In the genomic region with DNA sequence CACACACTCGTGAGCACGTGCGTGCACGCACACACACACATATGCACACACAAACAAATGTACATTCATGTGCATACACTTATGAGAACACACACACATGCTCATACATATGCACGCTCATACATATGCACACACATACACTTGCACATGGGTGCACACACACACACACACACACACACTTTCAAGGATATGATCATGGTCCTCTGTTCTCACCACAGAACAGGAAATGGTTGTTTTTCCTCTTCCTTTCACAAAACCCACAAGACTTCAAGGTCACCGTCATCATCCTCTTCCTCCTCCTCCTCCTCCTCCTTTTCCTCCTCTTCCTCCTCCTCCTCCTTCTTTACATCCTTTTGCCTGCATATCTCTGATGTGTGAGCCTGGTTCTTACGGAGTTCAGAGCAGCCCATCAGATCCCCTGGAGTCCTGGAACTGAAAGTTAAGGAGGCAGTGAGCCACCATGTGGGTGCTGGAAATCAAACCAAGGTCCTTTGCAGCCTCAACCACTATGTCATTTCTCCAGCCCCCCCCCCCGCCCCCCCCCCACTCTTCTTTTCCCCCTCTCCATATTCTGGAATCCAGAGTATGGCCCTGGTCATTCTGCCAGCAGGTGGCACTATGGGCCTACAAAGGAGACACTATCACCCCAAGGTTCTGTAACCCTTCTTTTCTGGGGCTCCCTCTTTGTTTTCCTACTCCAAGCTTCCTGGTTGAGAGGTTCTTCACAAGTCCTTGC, we compare ENCODE assay signal across 8 mouse cellular contexts. TPM values are rescaled to one million over a fixed set of nuclear protein-coding genes. Genes with fewer than 3 reads are reported as not detected.
A peak's percentile ranks its signal among the peaks of the same experiment; 100 is the strongest.
DNase-seq lines count a peak whose midpoint lies in the region; ATAC-seq and TF ChIP-seq lines count a peak whose summit lies in the region.

No protein-coding gene starts in this region.

- H3K9ac ChIP-seq in neural tube, embryonic 14.5 days (replicated peaks; ENCODE audit: low read depth, low read length): no peak overlapping the region

- no peaks in the 10 kb centered on the region for H3K27me3 ChIP-seq in C2C12 (ENCODE audit: control insufficient read depth, insufficient read depth, insufficient read length)
- H3K27me3 ChIP-seq in neural tube, embryonic 14.5 days (ENCODE audit: control insufficient read depth, insufficient read depth, low read length): no peaks in the 10 kb centered on the region

- DNase-seq in NIH3T3 (ENCODE audit: low read depth): peak; percentile 86
- peak; percentile 39 to 71 for DNase-seq in gastrocnemius, postnatal 4 days (ENCODE audit: low spot score in 2 of 2)
- peak; percentile 91 for DNase-seq in kidney, postnatal 10 days
- peak; percentile 71 for DNase-seq in lung, adult 2 months
- peak; percentile 50 to 65 for DNase-seq in urinary bladder, postnatal 36 days (ENCODE audit: low spot score in 2 of 2)

- no peak overlapping the region for H3ac ChIP-seq in C2C12 (ENCODE audit: control insufficient read depth, insufficient read length, low read depth)

- no peaks in the 10 kb centered on the region for H3K9me3 ChIP-seq in neural tube, embryonic 14.5 days (ENCODE audit: control insufficient read depth, low read length)

- WGBS in lung, adult 2 months: 66% methylated on average over 8 of the region's 8 CpGs
- 88% methylated on average over 7 of the region's 8 CpGs for WGBS in neural tube, embryonic 14.5 days

- peak; percentile 66 for ATAC-seq in common myeloid progenitor, adult 5-6 weeks (replicated peaks; ENCODE audit: low read depth, poor library complexity, severe bottlenecking)
- ATAC-seq in neural tube, embryonic 14.5 days (ENCODE audit: low read depth): peak; percentile 85

- H3K4me3 ChIP-seq in C2C12 (ENCODE audit: insufficient read depth, poor library complexity, severe bottlenecking): no peak overlapping the region
- no peak overlapping the region for H3K4me3 ChIP-seq in lung, adult 2 months (replicated peaks; ENCODE audit: extremely low read depth, low read depth, low read length)
- no peak overlapping the region for H3K4me3 ChIP-seq in neural tube, embryonic 14.5 days (ENCODE audit: low read depth, low read length)

- H3K36me3 ChIP-seq in C2C12 (ENCODE audit: control insufficient read depth, insufficient read depth): no peaks in the 10 kb centered on the region
- no peaks in the 10 kb centered on the region for H3K36me3 ChIP-seq in neural tube, embryonic 14.5 days (ENCODE audit: control insufficient read depth, insufficient read depth, low read length)

- no peaks in the 10 kb centered on the region for H3K79me3 ChIP-seq in C2C12 (ENCODE audit: low read depth)

- H3K79me2 ChIP-seq in C2C12 (ENCODE audit: control insufficient read depth, insufficient read depth): no peaks in the 10 kb centered on the region

- peak; percentile 21 for TF ChIP-seq CTCF in C2C12 (IDR thresholded peaks at IDR 0.05; ENCODE audit: control insufficient read depth, insufficient read depth, insufficient read length)
- TF ChIP-seq CTCF in lung, adult 2 months (IDR thresholded peaks at IDR 0.05; ENCODE audit: insufficient read depth, low read length): peak; percentile 66

- TF ChIP-seq POLR2A in lung, adult 2 months (IDR thresholded peaks at IDR 0.05; ENCODE audit: borderline replicate concordance, extremely low read depth, low read depth, low read length): no peak

- no peak overlapping the region for H3K27ac ChIP-seq in neural tube, embryonic 14.5 days (ENCODE audit: low read depth, low read length)

- H3K4me2 ChIP-seq in neural tube, embryonic 14.5 days (ENCODE audit: low read depth, low read length): no peak overlapping the region

- peaks cover 8% of the 10 kb centered on the region; the same call in 1 of the 2 replicates for H3K4me1 ChIP-seq in lung, adult 2 months (ENCODE audit: control insufficient read depth, insufficient read depth, low read length)
- H3K4me1 ChIP-seq in neural tube, embryonic 14.5 days (ENCODE audit: control insufficient read depth, insufficient read depth, low read length): no peaks in the 10 kb centered on the region

TF ChIP-seq in C2C12, 6 proteins besides CTCF, POLR2A, EP300 and RAD21:
- TF ChIP-seq MAX (IDR thresholded peaks at IDR 0.05): no peak
- no peak for TF ChIP-seq MYOG (IDR thresholded peaks at IDR 0.05; ENCODE audit: control insufficient read depth, extremely low read depth, insufficient read length)
- no peak for TF ChIP-seq CEBPB (IDR thresholded peaks at IDR 0.05; ENCODE audit: low read depth)
- TF ChIP-seq USF1 (IDR thresholded peaks at IDR 0.05; ENCODE audit: low read depth): no peak
- no peak for TF ChIP-seq FOSL1 (IDR thresholded peaks at IDR 0.05; ENCODE audit: insufficient read depth, low read length, poor library complexity, severe bottlenecking)
- no peak for TF ChIP-seq MYOD1 (IDR thresholded peaks at IDR 0.05; ENCODE audit: control insufficient read depth, insufficient read length, low read depth)

RNA-seq across cellular contexts. Expression of a gene that starts 1.4 kb away (rescaled TPM):
- 0.02 TPM for polyA plus RNA-seq in C2C12 (2012; fragmentation: generic; extraction: Trizol)
- total RNA-seq in common myeloid progenitor, adult 5-6 weeks (2017): not detected in 2 replicates
- total RNA-seq in gastrocnemius, postnatal 4 days (2021): not detected
- 60.8 and 93.7 TPM in 2 replicates for polyA plus RNA-seq in lung, adult 2 months (2012; rRNA removed)
- 0.09 TPM in 1 of 2 replicates, not detected in the other for polyA plus RNA-seq in neural tube, embryonic 14.5 days (2014; fragmentation: Nextera tagmentation; extraction: Ambion mirVana)

RNA-seq across cellular contexts. Expression of a gene that starts 4.4 kb away (rescaled TPM):
- polyA plus RNA-seq in C2C12 (2012; fragmentation: generic; extraction: Trizol): not detected
- not detected in 2 replicates for total RNA-seq in common myeloid progenitor, adult 5-6 weeks (2017)
- not detected for total RNA-seq in gastrocnemius, postnatal 4 days (2021)
- polyA plus RNA-seq in lung, adult 2 months (2012; rRNA removed): not detected in 2 replicates
- not detected in 2 replicates for polyA plus RNA-seq in neural tube, embryonic 14.5 days (2014; fragmentation: Nextera tagmentation; extraction: Ambion mirVana)

RNA-seq across cellular contexts. Expression of a gene that starts 4.4 kb away (rescaled TPM):
- polyA plus RNA-seq in C2C12 (2012; fragmentation: generic; extraction: Trizol): not detected
- 0.41 and 0.63 TPM in 2 replicates for total RNA-seq in common myeloid progenitor, adult 5-6 weeks (2017)
- not detected for total RNA-seq in gastrocnemius, postnatal 4 days (2021)
- not detected in 2 replicates for polyA plus RNA-seq in lung, adult 2 months (2012; rRNA removed)
- not detected in 2 replicates for polyA plus RNA-seq in neural tube, embryonic 14.5 days (2014; fragmentation: Nextera tagmentation; extraction: Ambion mirVana)

RNA-seq across cellular contexts. Expression of a gene that starts 17.6 kb away (rescaled TPM):
- 1.4 TPM for polyA plus RNA-seq in C2C12 (2012; fragmentation: generic; extraction: Trizol)
- 0.09 and 0.15 TPM in 2 replicates for total RNA-seq in common myeloid progenitor, adult 5-6 weeks (2017)
- 1 to 10 TPM; 6.8 to 7.6 TPM for total RNA-seq in gastrocnemius, postnatal 4 days (2021)
- 3.7 and 5.7 TPM in 2 replicates for polyA plus RNA-seq in lung, adult 2 months (2012; rRNA removed)
- polyA plus RNA-seq in neural tube, embryonic 14.5 days (2014; fragmentation: Nextera tagmentation; extraction: Ambion mirVana): 2.1 and 2.9 TPM in 2 replicates

RNA-seq across cellular contexts. Expression of a gene that starts 45.1 kb away (rescaled TPM):
- 60.4 TPM for polyA plus RNA-seq in C2C12 (2012; fragmentation: generic; extraction: Trizol)
- total RNA-seq in common myeloid progenitor, adult 5-6 weeks (2017): 14.2 and 15.9 TPM in 2 replicates
- 10 to 100 TPM; 56.4 to 56.9 TPM for total RNA-seq in gastrocnemius, postnatal 4 days (2021)
- 37.3 and 46.4 TPM in 2 replicates for polyA plus RNA-seq in lung, adult 2 months (2012; rRNA removed)
- polyA plus RNA-seq in neural tube, embryonic 14.5 days (2014; fragmentation: Nextera tagmentation; extraction: Ambion mirVana): 73.5 and 74.0 TPM in 2 replicates

Comparison
In these comparisons a context has a peak if more than half of its experiments do, and no peak if none do; other contexts are left out.
1. RNA of a gene that starts 1.4 kb away (polyA plus RNA-seq): 60.8 to 93.7 TPM in lung, adult 2 months; 0.09 TPM in neural tube, embryonic 14.5 days and 0.02 TPM in C2C12 (single experiment); every median in the first group is over 10 times any median in the second.
2. Peak in every context shown above with its lines, with median percentiles within 50 percentile points of each other: DNase-seq.